Mouse (Mus musculus) heart, postnatal 0 days (tissue): ENCODE results near the gene Metap2. TPM values are rescaled to one million over a fixed set of nuclear protein-coding genes. Genes with fewer than 3 reads are reported as not detected.
A peak's percentile ranks its signal among the peaks of the same experiment; 100 is the strongest.

Source experiments
- ATAC-seq: fragments of 200-750 bp; cut with Nextera tagmentation; 2 replicates; pipeline ENCODE4 v1.8.0; 2017; ENCODE audit warnings: low read depth, moderate number of reproducible peaks, moderate library complexity; ENCODE audit not compliant: insufficient read depth
- DNase-seq: peaks from one replicate; pipeline ENCODE4 v3.0.0-alpha.2; 2016; ENCODE audit warnings: low spot score
- H3K27ac ChIP-seq: fragments of 300-500 bp; sonication (generic); 2 replicates; pipeline ENCODE4 v1.5.1; 2014; ENCODE audit warnings: low read depth, mild to moderate bottlenecking
- H3K27me3 ChIP-seq: fragments of 300-500 bp; sonication (generic); 2 replicates; pipeline ENCODE4 v1.6.1; 2014; ENCODE audit warnings: low read length, mixed read lengths; ENCODE audit not compliant: control insufficient read depth, insufficient read depth
- H3K36me3 ChIP-seq: fragments of 300-500 bp; sonication (generic); replicated peaks from 2 replicates; pipeline ENCODE4 v1.6.1; 2014; ENCODE audit warnings: low read length, mixed read lengths; ENCODE audit not compliant: control insufficient read depth, insufficient read depth
- H3K4me1 ChIP-seq: fragments of 300-500 bp; sonication (generic); 2 replicates; pipeline ENCODE4 v1.6.1; 2014; ENCODE audit warnings: antibody characterized with exemption; ENCODE audit not compliant: control insufficient read depth, insufficient read depth
- H3K4me2 ChIP-seq: fragments of 300-500 bp; sonication (generic); 2 replicates; pipeline ENCODE4 v1.6.1; 2014; ENCODE audit warnings: low read depth, mild to moderate bottlenecking, low read length, moderate library complexity
- H3K4me3 ChIP-seq: fragments of 300-500 bp; sonication (generic); 2 replicates; pipeline ENCODE4 v1.5.1; 2014; ENCODE audit warnings: low read depth, low read length
- H3K9ac ChIP-seq: fragments of 300-500 bp; sonication (generic); replicated peaks from 2 replicates; pipeline ENCODE4 v1.6.1; 2014; ENCODE audit warnings: low read depth, low read length, mixed read lengths
- H3K9me3 ChIP-seq: fragments of 300-500 bp; sonication (generic); replicated peaks from 2 replicates; pipeline ENCODE4 v1.6.1; 2016; ENCODE audit warnings: low read length; ENCODE audit not compliant: control insufficient read depth
- CTCF ChIP-seq: IDR thresholded peaks from 2 replicates; pipeline ENCODE4 v1.5.1; 2016; ENCODE audit warnings: antibody characterized with exemption, control low read depth, low read depth
- EP300 ChIP-seq: IDR thresholded peaks from 2 replicates; pipeline ENCODE4 v1.6.1; 2016; ENCODE audit warnings: antibody characterized with exemption, low read depth
- WGBS: fragments of 180-500 bp; shearing (Covaris S2); extraction: QIAGEN DNeasy Blood & Tissue Kit; methylation state at CpG from one replicate; pipeline ENCODE4 v1.1.7; 2014; 5-methylcytosine and 5-hydroxymethylcytosine counted together
- polyA plus RNA-seq: library from polyadenylated mRNA; unstranded; fragments of >200 nt; fragmentation: Nextera tagmentation; extraction: Ambion mirVana; gene quantifications from 2 replicates; pipeline ENCODE4 v1.2.1, GENCODE M21; 2015
- total RNA-seq: library from RNA; depleted of rRNA; stranded (reverse); fragments of >200 nt; gene quantifications from 2 replicates; pipeline ENCODE4 v1.2.3, GENCODE M21; 2014; ENCODE audit warnings: low replicate concordance

Metap2 gene
- total and polyA plus RNA-seq, 2 experiments from 2014 or later, result 22.0 to 151 TPM

GRCm38 (mm10) chr10:93899303-93899702 lies 2.4 kb upstream of the Metap2 start:
- H3K4me1 ChIP-seq, result no peaks in the 10 kb centered on the region
- H3K4me2 ChIP-seq, result no peak overlapping the region
- H3K4me3 ChIP-seq, result no peak overlapping the region
- H3K27me3 ChIP-seq, result no peaks in the 10 kb centered on the region
- TF ChIP-seq CTCF (no peak), EP300 (no peak)
- 67% methylated on average over 2 of the region's 2 CpGs for WGBS
- H3K9me3 ChIP-seq, result no peaks in the 10 kb centered on the region
- no peak overlapping the region for H3K27ac ChIP-seq
- ATAC-seq, result no peak
- no peaks in the 10 kb centered on the region for H3K36me3 ChIP-seq
- no peak for DNase-seq
- no peak overlapping the region for H3K9ac ChIP-seq

GRCm38 (mm10) chr10:93892551-93892950 lies 4.3 kb downstream of the Metap2 start:
- no peak overlapping the region for H3K9ac ChIP-seq
- no peak overlapping the region for H3K4me3 ChIP-seq
- no peaks in the 10 kb centered on the region for H3K9me3 ChIP-seq
- TF ChIP-seq CTCF (no peak), EP300 (no peak)
- H3K4me2 ChIP-seq, result no peak overlapping the region
- 76% methylated on average over 4 of the region's 4 CpGs for WGBS
- peaks cover 6% of the 10 kb centered on the region; the same call in 1 of the 2 replicates for H3K4me1 ChIP-seq
- ATAC-seq (no peak), DNase-seq (no peak)
- H3K27me3 ChIP-seq, result no peaks in the 10 kb centered on the region
- H3K27ac ChIP-seq, result no peak overlapping the region
- no peaks in the 10 kb centered on the region for H3K36me3 ChIP-seq

GRCm38 (mm10) chr10:93891031-93891430 lies 5.9 kb downstream of the Metap2 start:
- H3K27me3 ChIP-seq, result no peaks in the 10 kb centered on the region
- H3K36me3 ChIP-seq, result peaks cover 9% of the 10 kb centered on the region; the same call in 1 of the 2 replicates
- no peak overlapping the region for H3K9ac ChIP-seq
- no peak overlapping the region for H3K4me2 ChIP-seq
- H3K27ac ChIP-seq, result no peak overlapping the region
- no peaks in the 10 kb centered on the region for H3K9me3 ChIP-seq
- TF ChIP-seq EP300 (no peak), CTCF (no peak)
- no peak overlapping the region for H3K4me3 ChIP-seq
- ATAC-seq (no peak), DNase-seq (no peak)
- WGBS, result 95% methylated on average over 1 of the region's 1 CpGs
- H3K4me1 ChIP-seq, result peaks cover 6% of the 10 kb centered on the region; the same call in 1 of the 2 replicates

- Histone ChIP-seq H3K9me3 (no peaks in the 10 kb centered on the region), H3K4me3 (peak overlapping the region; percentile 75; the same call in 1 of the 2 replicates), H3K27ac (no peak overlapping the region), H3K27me3 (no peaks in the 10 kb centered on the region), H3K36me3 (peaks cover 14% of the 10 kb centered on the region), H3K4me1 (peaks cover 6% of the 10 kb centered on the region; the same call in 1 of the 2 replicates), H3K4me2 (peak overlapping the region; percentile 89; the same call in 1 of the 2 replicates), H3K9ac (0 out of 2 replicates have a peak overlapping the region, but pooled peaks have one; percentile 91)
- DNase-seq (no peak), ATAC-seq (no peak)
- TF ChIP-seq EP300, result no peak
- no peak for TF ChIP-seq CTCF
- 71% methylated on average over 4 of the region's 4 CpGs for WGBS
Measured at GRCm38 (mm10) chr10:93890565-93890964, 6.3 kb downstream of the Metap2 start.

GRCm38 (mm10) chr10:93889976-93890375 lies 6.9 kb downstream of the Metap2 start:
- DNase-seq, result no peak

GRCm38 (mm10) chr10:93889579-93889950 lies 7.3 kb downstream of the Metap2 start:
- H3K9ac ChIP-seq, result peak overlapping the region; percentile 91
- ATAC-seq (peak; percentile 99), DNase-seq (peak; percentile 90)
- H3K4me3 ChIP-seq, result peak overlapping the region; percentile 75
- H3K4me2 ChIP-seq, result peak overlapping the region; percentile 89
- H3K36me3 ChIP-seq, result peaks cover 24% of the 10 kb centered on the region
- peak overlapping the region; percentile 92 for H3K27ac ChIP-seq
- no peak for TF ChIP-seq EP300
- TF ChIP-seq CTCF, result no peak
- 0% methylated on average over 21 of the region's 30 CpGs for WGBS
- no peaks in the 10 kb centered on the region for H3K27me3 ChIP-seq
- no peaks in the 10 kb centered on the region for H3K9me3 ChIP-seq
- H3K4me1 ChIP-seq, result peaks cover 6% of the 10 kb centered on the region; the same call in 1 of the 2 replicates

More at GRCm38 (mm10) chr10:93889976-93890375, 6.9 kb downstream of the Metap2 start:
- Histone ChIP-seq H3K36me3 (peaks cover 20% of the 10 kb centered on the region), H3K9me3 (no peaks in the 10 kb centered on the region), H3K4me1 (peaks cover 6% of the 10 kb centered on the region; the same call in 1 of the 2 replicates), H3K4me3 (peak overlapping the region; percentile 75), H3K4me2 (peak overlapping the region; percentile 89), H3K9ac (peak overlapping the region; percentile 91), H3K27ac (peak overlapping the region; percentile 92), H3K27me3 (no peaks in the 10 kb centered on the region)
- ATAC-seq, result peak; percentile 8; the same call in 1 of the 2 replicates
- TF ChIP-seq CTCF (no peak), EP300 (no peak)
- WGBS, result under 1% methylated on average over 22 of the region's 22 CpGs
